Mouse (Mus musculus) bone marrow, adult 2 months (tissue): ENCODE results near the gene Klk1b22.

Experiments used
- CTCF ChIP-seq: fragments of 200-500 bp; IDR thresholded peaks from 2 replicates; pipeline ENCODE4 v1.5.1; 2011; ENCODE audit warnings: low read length, control low read depth; ENCODE audit not compliant: control insufficient read depth, insufficient read depth
- POLR2A ChIP-seq: fragments of 200-500 bp; IDR thresholded peaks from 2 replicates; pipeline ENCODE4 v1.6.1; 2011; ENCODE audit warnings: low read depth, mild to moderate bottlenecking, control low read depth, low read length, borderline replicate concordance; ENCODE audit not compliant: control insufficient read depth

GRCm38 (mm10) chr7:44136467-44136866, 24.0 kb downstream of the Klk1b22 start, which contains the start of gene Klk1b16:
- TF ChIP-seq CTCF (no peak), POLR2A (no peak)
